Mouse (Mus musculus) heart, adult 11 months (tissue): Measurements from ENCODE around the gene Spice1.

Source experiments
- DNase-seq: peaks from one replicate; pipeline ENCODE4 v3.0.0; 2022

Spice1 gene

GRCm38 (mm10) chr16:44375459-44375858 is 28.5 kb downstream of the Spice1 start:
- no peak for DNase-seq

GRCm38 (mm10) chr16:44380006-44380405 is 33.1 kb downstream of the Spice1 start:
- peak; percentile 71 for DNase-seq

- DNase-seq, result peak; percentile 51
Observed at GRCm38 (mm10) chr16:44381578-44381977, 34.7 kb downstream of the Spice1 start.

- peak; percentile 24 for DNase-seq
Observed at GRCm38 (mm10) chr16:44383549-44383948, 36.6 kb downstream of the Spice1 start.

- no peak for DNase-seq
Observed at GRCm38 (mm10) chr16:44384251-44384650, 37.3 kb downstream of the Spice1 start.

- DNase-seq, result peak; percentile 92
Observed at GRCm38 (mm10) chr16:44391877-44392548, 45.1 kb downstream of the Spice1 start.

GRCm38 (mm10) chr16:44394577-44395243 is 47.8 kb downstream of the Spice1 start, which contains the start of gene Cfap44:
TSS of gene Cfap44 (plus strand) at chr16:44394796.
- DNase-seq, result peak; percentile 89

GRCm38 (mm10) chr16:44404933-44405332 is 58.0 kb downstream of the Spice1 start:
- DNase-seq, result no peak

GRCm38 (mm10) chr16:44407211-44407610 is 60.3 kb downstream of the Spice1 start:
- peak; percentile 55 for DNase-seq

GRCm38 (mm10) chr16:44408290-44408689 is 61.4 kb downstream of the Spice1 start:
- no peak for DNase-seq

GRCm38 (mm10) chr16:44410176-44410575 is 63.3 kb downstream of the Spice1 start:
- DNase-seq, result no peak

- peak; percentile 33 for DNase-seq
Observed at GRCm38 (mm10) chr16:44417596-44417995, 70.7 kb downstream of the Spice1 start.

GRCm38 (mm10) chr16:44421735-44422134 is 74.8 kb downstream of the Spice1 start:
- DNase-seq, result no peak

GRCm38 (mm10) chr16:44423499-44423898 is 76.6 kb downstream of the Spice1 start:
- DNase-seq, result peak; percentile 76

GRCm38 (mm10) chr16:44428456-44428855 is 81.5 kb downstream of the Spice1 start:
- peak; percentile 66 for DNase-seq

GRCm38 (mm10) chr16:44430021-44430420 is 83.1 kb downstream of the Spice1 start:
- DNase-seq, result no peak

GRCm38 (mm10) chr16:44434931-44435330 is 88.0 kb downstream of the Spice1 start:
- DNase-seq, result peak; percentile 41

GRCm38 (mm10) chr16:44435481-44435880 is 88.6 kb downstream of the Spice1 start:
- DNase-seq, result no peak
